In the genomic region with DNA sequence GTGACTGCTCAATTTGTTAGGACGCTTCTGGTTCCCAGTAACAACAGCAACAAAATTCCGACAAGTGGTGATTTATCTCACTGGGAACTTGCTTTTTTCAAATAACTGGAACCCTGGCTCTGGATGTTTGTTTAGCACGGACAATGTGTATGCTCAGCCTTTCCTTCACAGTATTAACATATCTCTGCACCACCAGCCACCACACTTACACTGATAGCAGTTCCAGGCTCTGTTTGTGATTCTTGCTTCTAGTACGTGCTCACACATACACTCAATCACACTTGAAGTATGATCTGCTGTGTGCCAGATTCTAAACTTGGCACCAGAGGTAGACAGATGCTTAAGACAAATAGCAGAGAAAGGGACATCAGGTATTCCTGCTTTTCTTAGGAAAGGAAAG, we compare ENCODE assay signal across 11 mouse cellular contexts.
"Had no signal": no experiment of that assay in that cellular context is flagged by ENCODE, and none has a peak within 500 bp of the region (broad histone marks: within the 10 kb centered on the region; RNA-seq: fewer than 3 reads in every experiment).

No protein-coding gene starts in this region.

- H3K9me3 ChIP-seq: limb, embryonic 12.5 days; liver, embryonic 13.5 days; midbrain, embryonic 13.5 days; stomach, embryonic 15.5 days had no signal

- H3K27ac ChIP-seq: layer of hippocampus, adult 2 months; limb, embryonic 12.5 days; liver, embryonic 13.5 days; midbrain, embryonic 13.5 days; stomach, embryonic 15.5 days had no signal

- H3K4me2 ChIP-seq: limb, embryonic 12.5 days; liver, embryonic 13.5 days; midbrain, embryonic 13.5 days; stomach, embryonic 15.5 days had no signal

- H3K4me1 ChIP-seq: liver, embryonic 13.5 days; midbrain, embryonic 13.5 days; stomach, embryonic 15.5 days had no signal

- H3K27me3 ChIP-seq: limb, embryonic 12.5 days; stomach, embryonic 15.5 days had no signal

- DNase-seq: kidney, adult 18-20 months; liver; liver, embryonic 13.5 days; liver, postnatal 0 days; right cerebral cortex, postnatal 14 days; thymus, adult 2 months; thymus, postnatal 25 days had no signal

- ATAC-seq: liver, postnatal 0 days; midbrain, embryonic 13.5 days had no signal

- H3K4me3 ChIP-seq: layer of hippocampus, adult 2 months; limb, embryonic 12.5 days; liver, embryonic 13.5 days; midbrain, embryonic 13.5 days; stomach, embryonic 15.5 days had no signal

- H3K9ac ChIP-seq: limb, embryonic 12.5 days; liver, embryonic 13.5 days; liver, postnatal 0 days; midbrain, embryonic 13.5 days; stomach, embryonic 15.5 days had no signal

- H3K36me3 ChIP-seq: limb, embryonic 12.5 days; liver, embryonic 13.5 days; midbrain, embryonic 13.5 days; stomach, embryonic 15.5 days had no signal
